Mouse (Mus musculus) T-cell, adult 2 months (primary cell): ENCODE results near the gene Olfr1330.
"Not testable (repeated sequence)": the region's sequence is repeated elsewhere in the genome, so short reads cannot be mapped to it uniquely, and the experiment has no call there.

ENCODE experiments used
- DNase-seq: peaks from one replicate; pipeline ENCODE4 v3.0.0; 2022; ENCODE audit warnings: low spot score

Olfr1330 gene

GRCm38 (mm10) chr4:118888297-118888696, at the start of gene Olfr1330:
Olfr1330 (plus strand) TSS chr4:118888597.
- DNase-seq = no peak

GRCm38 (mm10) chr4:118861791-118862190, 26.6 kb upstream of the Olfr1330 start:
- no peak for DNase-seq

- DNase-seq = no peak
Observed at GRCm38 (mm10) chr4:118862704-118863103, 25.7 kb upstream of the Olfr1330 start.

- DNase-seq = no peak
Observed at GRCm38 (mm10) chr4:118864349-118864748, 24.0 kb upstream of the Olfr1330 start, which contains the start of gene Olfr1331. Olfr1331 (plus strand) TSS chr4:118864649.

- DNase-seq = no peak
Observed at GRCm38 (mm10) chr4:118867566-118867965, 20.8 kb upstream of the Olfr1330 start.

GRCm38 (mm10) chr4:118901981-118902380, 13.6 kb downstream of the Olfr1330 start:
- no peak for DNase-seq

- DNase-seq = not testable (repeated sequence)
Observed at GRCm38 (mm10) chr4:118917365-118917764, 29.0 kb downstream of the Olfr1330 start, which contains the start of gene Olfr1329. Olfr1329 (minus strand) TSS chr4:118917465.

- DNase-seq = not testable (repeated sequence)
Observed at GRCm38 (mm10) chr4:118931326-118931725, 42.9 kb downstream of the Olfr1330 start.

- DNase-seq = no peak
Observed at GRCm38 (mm10) chr4:118938512-118938911, 50.1 kb downstream of the Olfr1330 start, which contains the start of gene Olfr1328. Olfr1328 (minus strand) TSS chr4:118938612.
